Mouse (Mus musculus) testis, postnatal 14 days (tissue): ENCODE measurements at regions not wholly inside any gene's neighbourhood (a gene's known extent, or its start where the extent isn't known, plus 50 kb on each side); places are given as distances from the start of the nearest gene placed in this dataset.

Source experiments
- DNase-seq: peaks from one replicate; pipeline ENCODE4 v3.0.0; 2021; ENCODE audit warnings: low spot score

DNA sequence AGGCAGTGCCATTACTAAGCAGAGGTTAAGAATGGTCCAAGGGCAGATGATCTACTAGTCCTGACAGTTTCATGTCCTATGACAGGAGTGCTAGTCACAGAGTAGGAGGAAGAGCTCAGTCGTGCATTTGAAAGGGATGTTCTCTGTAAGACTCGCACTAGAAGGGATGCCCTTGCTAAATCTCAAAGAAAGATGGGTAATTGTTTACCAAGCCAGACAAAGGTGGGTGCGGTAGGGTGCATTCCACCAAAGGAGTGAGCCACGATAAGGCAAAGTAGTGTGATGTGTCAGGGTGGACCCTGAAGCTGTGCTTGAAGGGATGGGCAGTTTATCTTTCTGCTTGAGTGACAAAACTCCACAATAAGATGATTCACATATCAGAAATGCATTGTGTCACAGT, 50.5 kb upstream of the Adgrf1 start:
- no peak for DNase-seq
